Mouse (Mus musculus): Measurements from ENCODE around the gene Ppara. TPM values are rescaled to one million over a fixed set of nuclear protein-coding genes. Genes with fewer than 3 reads are reported as not detected.

Gene Ppara
- total RNA-seq, 2 experiments from 2014 or later: 95.3 to 120 TPM

DNA sequence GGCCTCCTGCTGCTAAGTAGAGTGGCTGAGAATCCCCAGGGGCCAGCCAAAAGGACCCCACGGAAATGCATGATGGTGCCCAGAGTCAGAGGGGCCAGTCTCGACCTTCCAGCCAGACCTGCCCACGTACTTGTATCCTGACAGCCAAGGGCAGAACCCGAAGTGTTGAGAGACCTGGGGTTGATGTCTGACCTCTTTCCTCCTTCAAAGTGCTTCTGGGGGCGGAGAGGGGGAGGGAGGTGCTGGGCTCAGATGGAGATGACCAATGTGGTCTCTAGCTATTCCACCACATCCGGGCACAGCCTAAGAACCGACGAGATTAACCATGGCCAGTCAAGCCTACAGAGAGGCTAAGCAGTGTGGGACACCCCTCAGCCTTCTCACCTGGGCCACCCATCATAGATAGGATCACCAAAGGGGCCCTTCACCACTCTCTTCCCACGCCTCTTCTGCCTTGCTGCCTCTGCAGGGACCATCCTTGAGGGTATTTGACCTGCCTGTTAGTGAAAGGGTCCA lies 29.7 kb upstream of the Ppara start:
- no peak for DNase-seq

GRCm38 (mm10) chr15:85705566-85706332 lies 29.0 kb upstream of the Ppara start:
- DNase-seq: peak; percentile 76

DNA sequence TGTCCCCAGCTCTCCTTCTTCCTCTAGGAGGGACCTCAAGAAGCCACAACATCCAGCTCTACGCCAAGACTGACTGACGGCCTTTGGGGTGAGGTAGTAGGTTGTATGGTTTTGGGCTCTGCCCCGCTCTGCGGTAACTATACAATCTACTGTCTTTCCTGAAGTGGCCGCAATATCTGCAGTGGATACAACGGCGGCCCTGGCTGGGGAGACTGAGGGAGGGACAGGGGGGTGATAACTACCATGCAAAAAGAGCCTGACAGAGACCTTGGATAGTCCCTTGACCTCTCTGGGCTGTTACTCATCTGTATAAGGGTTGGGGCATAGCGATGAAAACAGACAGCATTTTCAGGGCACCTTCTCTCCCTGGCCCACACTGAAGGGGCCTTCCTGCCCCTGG lies 28.3 kb upstream of the Ppara start:
- DNase-seq: no peak

DNA sequence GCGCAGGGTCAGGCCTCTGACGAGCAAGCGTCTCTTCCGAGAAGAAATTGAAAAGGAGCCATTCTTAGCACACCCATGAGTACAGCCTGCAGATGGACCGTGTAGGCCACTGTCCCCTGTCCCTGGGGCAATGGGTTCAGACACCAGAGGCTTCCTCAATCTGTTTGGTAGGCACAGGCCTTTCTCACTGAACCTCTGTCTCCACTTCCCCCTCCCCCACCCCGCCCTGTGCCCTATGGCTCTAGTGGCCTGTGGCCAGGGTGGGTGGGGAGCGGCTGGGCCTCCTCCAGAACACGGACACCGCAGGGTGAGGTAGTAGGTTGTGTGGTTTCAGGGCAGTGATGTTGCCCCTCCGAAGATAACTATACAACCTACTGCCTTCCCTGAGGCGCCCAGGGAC lies 27.8 kb upstream of the Ppara start:
- DNase-seq: no peak

DNA sequence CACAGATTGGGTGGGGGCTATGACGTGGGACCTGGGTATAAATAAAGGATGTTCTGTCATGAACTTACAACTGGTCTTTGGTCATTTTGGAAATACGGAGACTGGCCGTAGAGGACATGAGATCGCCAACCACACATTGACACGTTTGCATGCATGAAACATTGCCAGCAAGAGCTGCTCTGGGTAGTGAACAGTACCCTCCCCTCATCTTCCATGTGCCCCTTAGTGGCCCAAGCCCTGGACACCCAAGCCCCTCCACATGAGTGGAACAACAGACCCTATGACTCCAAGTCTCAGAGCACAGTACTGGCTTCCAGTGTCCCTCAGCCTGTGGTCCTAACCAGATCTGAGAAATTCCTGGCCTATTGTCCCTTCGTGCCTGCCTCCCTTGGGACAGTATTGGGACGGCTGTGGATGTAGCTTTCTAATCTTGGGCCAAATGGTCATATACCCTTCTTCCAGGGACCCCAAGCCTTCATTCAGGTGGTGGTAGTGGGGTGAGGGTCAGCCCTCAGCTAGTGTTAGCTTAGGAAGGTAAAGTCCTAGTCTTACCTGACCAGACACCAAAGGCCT lies 27.2 kb upstream of the Ppara start:
- DNase-seq: no peak

GRCm38 (mm10) chr15:85708217-85708616 lies 26.6 kb upstream of the Ppara start:
- DNase-seq: no peak

DNA sequence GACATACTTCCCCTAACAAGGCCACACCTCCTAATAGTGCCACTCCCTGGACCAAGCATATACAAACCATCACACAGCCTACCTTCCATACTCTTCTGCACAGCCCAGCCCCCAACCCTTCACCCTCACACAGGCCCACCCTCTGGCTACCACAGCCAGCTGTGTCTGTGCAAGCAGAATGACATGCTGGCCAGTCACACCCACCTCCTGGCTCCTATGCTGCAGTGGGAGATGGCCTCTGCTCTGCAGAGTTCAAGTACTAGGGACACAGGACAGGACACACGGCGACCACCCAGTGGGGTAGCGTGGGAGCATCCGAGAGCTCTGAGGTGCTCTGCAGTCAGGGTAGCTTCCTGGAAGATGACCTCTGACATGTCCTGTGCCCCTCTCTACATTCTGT lies 25.9 kb upstream of the Ppara start:
- DNase-seq: no peak

DNA sequence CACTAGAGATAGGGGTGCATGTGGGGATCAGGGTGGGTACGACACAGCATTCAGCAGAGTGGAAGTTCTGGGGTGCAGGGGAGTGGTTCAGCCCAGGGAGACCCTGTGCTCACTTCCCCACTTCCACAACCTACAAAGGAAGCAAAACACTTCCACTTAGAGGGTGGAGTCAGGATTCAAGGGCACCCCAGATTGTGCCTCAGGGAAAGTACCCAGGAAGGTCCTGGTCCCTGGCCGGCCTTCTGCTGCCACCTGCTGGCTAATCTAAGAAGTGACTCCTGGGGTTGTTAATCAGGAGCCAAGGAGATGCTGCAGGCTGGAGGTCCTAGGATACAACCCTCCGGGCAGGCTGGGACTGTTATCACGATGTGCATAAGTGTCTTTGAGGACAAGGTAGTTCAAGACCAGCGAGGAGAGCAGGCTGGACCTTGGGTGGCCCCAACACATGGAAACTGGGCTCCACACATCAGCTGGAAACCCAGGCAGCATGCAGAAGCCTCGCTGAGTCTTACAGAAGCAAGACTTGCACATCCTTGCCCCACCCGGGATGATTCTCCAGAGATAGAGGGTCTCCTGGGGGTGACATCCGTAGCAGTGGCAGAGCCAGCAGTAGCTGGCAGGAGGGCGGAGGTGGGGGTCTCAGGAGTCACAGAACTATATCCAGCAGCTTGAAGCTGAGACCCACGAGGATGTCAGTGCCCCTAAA lies 25.4 kb upstream of the Ppara start:
- DNase-seq: peak; percentile 94

DNA sequence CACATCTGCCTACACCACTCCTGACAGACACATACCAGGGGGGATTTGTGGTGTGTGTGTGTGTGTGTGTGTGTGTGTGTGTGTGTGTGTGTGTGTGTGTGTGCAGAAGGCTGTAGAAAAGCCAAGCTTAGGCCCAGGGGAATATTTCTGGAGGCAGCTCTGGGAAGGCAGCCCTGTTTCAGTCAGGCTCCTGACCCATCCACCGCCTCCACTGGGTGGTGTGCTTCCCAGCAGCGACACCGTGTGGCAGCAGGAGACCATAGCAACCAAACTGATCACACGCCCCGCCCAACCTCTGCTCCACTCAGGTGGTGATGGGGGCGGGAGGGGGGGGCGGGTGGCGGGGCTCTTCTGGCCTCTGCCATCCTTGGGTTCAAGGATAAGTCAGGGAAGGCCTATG lies 24.6 kb upstream of the Ppara start:
- DNase-seq: peak; percentile 90

GRCm38 (mm10) chr15:85710641-85711580 lies 23.9 kb upstream of the Ppara start:
- no peak for DNase-seq

GRCm38 (mm10) chr15:85712565-85713168 lies 22.1 kb upstream of the Ppara start:
- peak; percentile 31 for DNase-seq

DNA sequence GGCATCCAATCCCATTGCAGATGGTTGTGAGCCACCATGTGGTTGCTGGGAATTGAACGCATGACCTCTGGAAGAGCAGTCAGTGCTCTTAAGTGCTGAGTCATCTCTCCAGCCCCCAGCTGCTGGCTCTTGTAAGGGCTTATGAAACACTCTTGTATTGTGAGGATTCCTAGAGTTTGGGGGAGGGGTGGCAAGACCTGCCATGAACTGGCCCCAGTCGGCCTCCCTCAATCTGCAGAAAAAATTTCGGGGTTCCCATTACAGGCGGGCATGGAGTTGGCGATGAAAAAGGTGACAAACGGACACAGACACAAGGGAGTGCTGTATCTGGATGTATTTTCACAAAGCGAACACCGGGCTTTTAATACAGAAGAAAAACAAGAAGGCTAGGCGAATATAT lies 21.4 kb upstream of the Ppara start:
- DNase-seq: no peak

DNA sequence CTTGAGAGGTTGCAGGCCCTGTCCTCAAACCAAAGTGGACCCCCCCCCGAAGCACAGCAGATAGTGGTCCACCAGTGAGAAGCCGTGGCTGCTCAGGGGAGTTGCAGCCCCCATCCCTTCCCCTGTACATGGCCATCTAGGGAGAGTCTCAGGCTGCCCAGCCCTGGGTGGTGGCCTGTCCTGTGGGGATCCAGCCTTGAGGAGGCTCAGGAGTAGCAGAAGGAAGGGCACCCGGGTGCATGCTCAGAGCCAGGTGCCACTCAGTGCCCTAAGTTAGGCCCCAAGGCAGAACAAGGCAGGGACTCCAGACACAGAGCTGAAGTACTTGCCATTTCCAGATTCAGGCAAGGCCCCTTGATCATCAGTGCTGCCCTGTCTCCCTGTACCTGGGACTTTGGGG lies 19.7 kb upstream of the Ppara start:
- DNase-seq: no peak

DNA sequence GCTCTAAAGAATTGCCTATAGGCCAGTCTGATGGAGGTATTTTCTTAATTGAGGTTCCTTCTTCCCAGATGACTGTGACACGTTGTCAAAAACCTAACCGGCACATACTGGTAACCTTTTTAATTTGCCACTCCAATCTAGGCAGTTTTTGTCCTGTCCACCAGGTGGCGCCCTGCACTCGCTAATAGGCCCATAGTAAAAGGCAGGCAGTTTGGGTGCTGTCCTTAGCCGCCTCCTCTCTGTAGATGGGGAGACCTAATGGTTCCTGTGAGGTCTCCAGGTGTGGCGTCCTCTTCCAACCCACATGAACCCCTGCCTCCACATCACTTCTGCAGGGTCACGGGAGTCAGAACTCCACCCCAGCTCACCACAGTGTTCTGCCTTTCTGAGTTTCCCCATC lies 18.7 kb upstream of the Ppara start:
- peak; percentile 91 for DNase-seq

- DNase-seq: no peak
Measured at GRCm38 (mm10) chr15:85716591-85716990, 18.2 kb upstream of the Ppara start.

DNA sequence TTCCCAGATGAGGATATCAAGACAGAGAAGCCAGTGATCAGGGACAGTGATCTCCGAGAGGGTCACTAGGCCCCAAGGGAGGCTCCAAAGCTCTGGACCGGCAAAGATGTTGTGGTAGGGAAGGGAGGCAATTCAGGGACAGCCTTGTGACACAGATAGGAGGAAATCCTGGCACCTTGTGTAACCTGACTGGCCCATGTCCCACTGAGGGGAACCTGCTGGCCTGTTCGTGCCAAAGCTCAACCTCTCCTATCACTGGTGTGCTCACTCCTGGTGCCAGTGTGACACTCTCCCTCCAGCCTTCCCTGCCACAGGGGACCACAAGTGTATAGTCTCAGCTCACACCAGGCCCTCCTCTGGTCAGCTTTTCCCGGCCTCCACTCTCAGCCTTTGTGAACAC lies 17.8 kb upstream of the Ppara start:
- DNase-seq: no peak

DNA sequence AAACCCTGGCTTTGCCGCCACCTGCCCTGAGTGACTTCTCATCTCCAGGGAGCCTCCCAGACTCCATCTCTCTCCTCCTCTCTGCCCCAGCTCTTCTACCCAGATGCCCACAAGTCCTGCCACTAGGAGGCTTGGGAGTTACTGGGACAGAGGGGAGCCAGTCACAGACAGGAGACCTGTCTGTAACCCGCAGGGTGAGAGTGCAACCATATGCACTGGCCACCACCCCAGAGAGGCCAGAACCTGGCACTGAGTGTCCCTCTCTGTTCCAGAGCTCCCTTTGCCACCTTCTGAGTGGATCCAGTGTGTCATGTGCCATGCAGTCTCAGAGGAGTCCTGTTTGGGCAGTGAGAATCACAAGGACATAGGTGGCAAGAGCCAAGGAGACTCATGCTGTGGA lies 17.0 kb upstream of the Ppara start:
- peak; percentile 84 for DNase-seq

DNA sequence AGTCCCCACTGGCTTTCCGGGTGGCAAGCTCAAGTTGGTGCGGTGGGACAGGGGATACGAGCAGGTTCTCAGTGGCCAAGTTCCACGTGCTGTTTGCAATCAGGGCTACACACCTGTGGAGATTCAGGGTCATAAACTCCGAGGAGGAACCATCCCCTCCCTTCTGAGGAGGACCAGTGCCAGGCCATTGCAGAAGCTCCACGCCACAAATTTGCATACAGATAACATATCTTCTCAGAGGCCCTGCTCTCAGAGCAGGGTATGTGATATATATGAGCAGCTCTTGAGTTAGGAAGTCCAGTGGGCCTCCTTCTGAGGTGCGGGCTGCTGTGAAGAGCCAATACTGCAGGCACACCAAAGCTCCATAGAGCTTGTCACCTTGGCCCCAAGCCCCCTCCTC lies 15.8 kb upstream of the Ppara start:
- DNase-seq: no peak

GRCm38 (mm10) chr15:85720366-85720841 lies 14.4 kb upstream of the Ppara start:
- peak; percentile 74 for DNase-seq

GRCm38 (mm10) chr15:85724271-85725165 lies 10.3 kb upstream of the Ppara start:
- peak; percentile 89 for DNase-seq

GRCm38 (mm10) chr15:85728224-85728623 lies 6.6 kb upstream of the Ppara start:
- no peak for DNase-seq

All from adrenal gland, postnatal 10 days (tissue).